Mouse (Mus musculus) midbrain, embryonic 14.5 days (tissue): Measurements from ENCODE around the gene Clec4a4. TPM values are rescaled to one million over a fixed set of nuclear protein-coding genes. Genes with fewer than 3 reads are reported as not detected.
"Not testable (repeated sequence)": the region's sequence is repeated elsewhere in the genome, so short reads cannot be mapped to it uniquely, and the experiment has no call there.

Source experiments
- ATAC-seq: fragments of 200-750 bp; cut with Nextera tagmentation; 2 replicates; pipeline ENCODE4 v1.8.0; 2017; ENCODE audit warnings: moderate number of reproducible peaks, moderate library complexity; ENCODE audit not compliant: low FRiP score, low TSS enrichment
- DNase-seq: peaks from one replicate; pipeline ENCODE4 v3.0.0-alpha.2; 2015
- H3K27ac ChIP-seq: fragments of 300-500 bp; sonication (generic); replicated peaks from 2 replicates; pipeline ENCODE4 v1.5.1; 2014; ENCODE audit warnings: mild to moderate bottlenecking, low read depth, low read length, moderate library complexity
- H3K27me3 ChIP-seq: fragments of 300-500 bp; sonication (generic); 2 replicates; pipeline ENCODE4 v1.6.1; 2014; ENCODE audit warnings: low read length, control low read depth, mixed read lengths; ENCODE audit not compliant: control insufficient read depth, insufficient read depth
- H3K36me3 ChIP-seq: fragments of 300-500 bp; sonication (generic); 2 replicates; pipeline ENCODE4 v1.6.1; 2014; ENCODE audit warnings: low read length, control low read depth; ENCODE audit not compliant: control insufficient read depth, insufficient read depth
- H3K4me1 ChIP-seq: fragments of 300-500 bp; sonication (generic); 2 replicates; pipeline ENCODE4 v1.6.1; 2014; ENCODE audit warnings: mild to moderate bottlenecking, antibody characterized with exemption, low read length, control low read depth; ENCODE audit not compliant: control insufficient read depth, insufficient read depth
- H3K4me2 ChIP-seq: fragments of 300-500 bp; sonication (generic); 2 replicates; pipeline ENCODE4 v1.6.1; 2014; ENCODE audit warnings: mild to moderate bottlenecking, low read length, moderate library complexity
- H3K4me3 ChIP-seq: fragments of 300-500 bp; sonication (generic); replicated peaks from 2 replicates; pipeline ENCODE4 v1.5.1; 2014; ENCODE audit warnings: low read depth, low read length
- H3K9ac ChIP-seq: fragments of 300-500 bp; sonication (generic); replicated peaks from 2 replicates; pipeline ENCODE4 v1.6.1; 2014; ENCODE audit warnings: mild to moderate bottlenecking, low read length, moderate library complexity
- H3K9me3 ChIP-seq: fragments of 300-500 bp; sonication (generic); 2 replicates; pipeline ENCODE4 v1.6.1; 2016; ENCODE audit warnings: low read length, control low read depth, mixed read lengths; ENCODE audit not compliant: control insufficient read depth
- WGBS: fragments of 180-500 bp; shearing (Covaris S2); extraction: QIAGEN DNeasy Blood & Tissue Kit; methylation state at CpG from one replicate; pipeline ENCODE4 v1.1.7; 2014; 5-methylcytosine and 5-hydroxymethylcytosine counted together
- polyA plus RNA-seq: library from polyadenylated mRNA; unstranded; fragments of >200 nt; fragmentation: Nextera tagmentation; extraction: Ambion mirVana; gene quantifications from 2 replicates; pipeline ENCODE4 v1.2.1, GENCODE M21; 2014

The Clec4a4 gene
- not detected in 2 replicates for polyA plus RNA-seq

DNA sequence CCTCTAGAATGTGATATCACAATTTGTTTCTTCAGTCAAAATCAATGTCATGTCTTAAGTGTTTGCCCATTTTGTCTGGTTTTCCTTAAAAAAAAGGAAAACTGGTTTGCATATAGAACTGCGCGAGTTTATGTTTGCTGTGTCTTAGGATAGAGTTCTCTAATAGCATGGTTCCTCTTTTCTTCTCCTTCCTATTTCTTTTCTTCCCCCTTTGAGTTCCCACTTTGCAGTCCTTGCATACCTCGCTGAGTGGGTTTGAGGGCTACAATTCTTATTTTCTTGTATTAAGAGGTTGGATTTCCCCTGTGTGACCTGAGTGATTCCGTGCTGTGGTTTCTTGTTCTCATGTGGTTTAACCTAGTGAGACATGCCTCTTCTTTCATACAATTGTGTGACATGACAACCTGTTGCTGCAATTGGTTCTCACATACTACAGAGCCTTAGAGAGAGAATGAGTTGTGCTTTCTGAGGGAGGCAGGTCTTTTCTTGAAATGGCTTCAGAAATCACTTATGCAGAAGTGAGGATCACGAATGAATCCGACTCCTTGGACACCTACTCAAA, at the start of gene Clec4a4:
TSS of gene Clec4a4 (plus strand) at position 492 of the 562 bp plus-strand sequence.
- H3K9ac ChIP-seq: no peak within 1 kb of the TSS
- peaks cover 9% of the 10 kb centered on the region for H3K9me3 ChIP-seq
- H3K27ac ChIP-seq: no peak within 1 kb of the TSS
- no peaks in the 10 kb centered on the region for H3K4me1 ChIP-seq
- H3K4me3 ChIP-seq: no peak within 1 kb of the TSS
- H3K27me3 ChIP-seq: no peaks in the 10 kb centered on the region
- no peak for ATAC-seq
- no peak for DNase-seq
- WGBS: 88% methylated on average over 6 of the region's 6 CpGs
- no peak within 1 kb of the TSS for H3K4me2 ChIP-seq
- H3K36me3 ChIP-seq: no peaks in the 10 kb centered on the region

DNA sequence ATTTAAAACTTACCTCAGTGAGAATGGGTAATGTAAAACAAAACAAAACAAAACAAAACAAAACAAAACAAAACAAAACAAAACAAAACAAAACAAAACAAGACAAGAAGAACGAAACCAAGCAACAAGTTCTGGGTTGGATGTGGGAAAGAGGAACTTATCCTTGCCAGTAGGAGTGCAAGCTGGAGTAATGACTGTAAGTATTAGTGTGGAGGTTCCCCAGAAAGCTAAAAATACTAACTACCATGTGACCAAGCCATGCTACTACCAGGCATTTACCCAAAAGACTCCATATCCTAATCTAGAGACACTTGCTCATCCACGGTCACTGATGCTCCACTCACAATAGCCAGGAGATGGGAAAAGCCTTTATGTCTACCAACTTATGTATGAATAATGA, 43.4 kb upstream of the Clec4a4 start:
- Histone ChIP-seq H3K4me3 (no peak overlapping the region), H3K36me3 (no peaks in the 10 kb centered on the region), H3K27ac (no peak overlapping the region), H3K4me2 (no peak overlapping the region), H3K4me1 (no peaks in the 10 kb centered on the region), H3K27me3 (no peaks in the 10 kb centered on the region), H3K9me3 (no peaks in the 10 kb centered on the region), H3K9ac (no peak overlapping the region)
- ATAC-seq (no peak), DNase-seq (no peak)
- 90% methylated on average over 2 of the region's 2 CpGs for WGBS

DNA sequence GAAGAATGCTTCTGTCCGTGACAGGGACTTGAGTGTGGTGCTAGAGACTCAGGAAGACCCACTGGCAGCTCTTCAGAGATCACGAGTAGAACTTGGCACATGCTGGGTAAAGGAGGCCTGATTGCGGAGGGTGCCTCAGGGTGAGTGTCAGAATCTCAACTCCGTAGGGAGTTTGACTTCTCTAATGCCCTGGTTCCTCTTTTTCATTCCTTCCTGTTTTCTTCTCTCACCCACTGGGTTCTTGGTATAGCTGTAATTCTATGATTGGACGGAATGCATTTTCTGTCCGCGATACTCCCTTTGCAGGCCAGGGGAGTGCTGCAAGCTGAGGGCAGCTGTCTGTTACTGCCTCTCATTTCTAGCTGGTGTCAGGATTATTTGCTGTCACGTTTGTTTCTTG, 37.8 kb upstream of the Clec4a4 start, which contains the start of gene Clec4a3:
TSS of gene Clec4a3 (plus strand) at position 115 of the 400 bp plus-strand sequence.
- Histone ChIP-seq H3K4me1 (no peaks in the 10 kb centered on the region), H3K9me3 (no peaks in the 10 kb centered on the region), H3K4me3 (no peak within 1 kb of the TSS), H3K4me2 (no peak within 1 kb of the TSS), H3K27me3 (no peaks in the 10 kb centered on the region), H3K9ac (no peak within 1 kb of the TSS), H3K36me3 (no peaks in the 10 kb centered on the region), H3K27ac (no peak within 1 kb of the TSS)
- DNase-seq (no peak), ATAC-seq (no peak)
- 88% methylated on average over 8 of the region's 8 CpGs for WGBS

DNA sequence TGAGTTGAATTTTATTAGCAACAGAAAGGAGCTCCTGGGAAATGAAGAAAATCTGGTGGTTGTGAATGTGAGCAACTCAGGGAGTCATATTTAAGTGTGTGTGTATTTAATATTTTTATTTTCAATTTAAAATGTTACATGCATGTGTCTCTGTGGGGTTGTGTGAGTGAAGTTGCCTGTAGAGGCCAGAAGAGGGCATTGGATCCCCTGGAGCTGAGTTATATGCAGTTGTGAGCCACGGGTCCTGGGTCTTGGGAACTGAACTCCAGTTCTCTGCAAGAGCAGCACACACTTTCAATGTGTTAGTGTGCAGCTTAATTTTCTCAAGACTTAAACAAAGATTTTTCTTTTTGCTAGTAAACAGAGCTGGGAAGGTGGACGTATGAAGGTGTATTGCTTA, 25.6 kb upstream of the Clec4a4 start:
- ATAC-seq: no peak
- 80% methylated on average over 2 of the region's 2 CpGs for WGBS
- no peak overlapping the region for H3K4me3 ChIP-seq
- no peak overlapping the region for H3K4me2 ChIP-seq
- H3K36me3 ChIP-seq: no peaks in the 10 kb centered on the region
- H3K4me1 ChIP-seq: no peaks in the 10 kb centered on the region
- H3K9ac ChIP-seq: no peak overlapping the region
- H3K9me3 ChIP-seq: no peaks in the 10 kb centered on the region
- DNase-seq: no peak
- H3K27me3 ChIP-seq: no peaks in the 10 kb centered on the region
- no peak overlapping the region for H3K27ac ChIP-seq

DNA sequence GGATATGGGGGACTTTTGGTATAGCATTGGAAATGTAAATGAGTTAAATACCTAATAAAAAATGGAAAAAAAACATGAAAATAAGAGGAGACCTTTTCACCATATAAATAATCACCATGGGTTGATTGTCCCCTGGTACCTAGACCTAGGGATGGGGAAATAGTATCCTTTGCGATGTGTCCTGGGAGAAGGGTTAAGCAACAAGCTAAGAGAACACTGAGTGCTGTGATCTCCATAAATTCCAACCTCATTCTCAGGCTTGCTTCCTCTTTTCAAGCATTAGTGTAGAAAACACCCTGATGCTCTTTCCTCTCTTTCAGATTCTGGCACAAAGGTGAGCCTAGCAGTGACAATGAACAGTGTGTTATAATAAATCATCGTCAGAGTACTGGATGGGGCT, 21.1 kb upstream of the Clec4a4 start:
- DNase-seq (no peak), ATAC-seq (no peak)
- Histone ChIP-seq H3K27me3 (no peaks in the 10 kb centered on the region), H3K4me1 (no peaks in the 10 kb centered on the region), H3K4me3 (no peak overlapping the region), H3K9ac (no peak overlapping the region), H3K4me2 (no peak overlapping the region), H3K27ac (no peak overlapping the region), H3K36me3 (no peaks in the 10 kb centered on the region), H3K9me3 (no peaks in the 10 kb centered on the region)
- WGBS: 77% methylated on average over 2 of the region's 2 CpGs

GRCm38 (mm10) chr6:123004696-123005095, 14.5 kb downstream of the Clec4a4 start:
- not testable (repeated sequence) for H3K27ac ChIP-seq, DNase-seq, H3K4me3 ChIP-seq, H3K9me3 ChIP-seq, H3K4me1 ChIP-seq, H3K9ac ChIP-seq, H3K4me2 ChIP-seq, ATAC-seq, H3K27me3 ChIP-seq, H3K36me3 ChIP-seq
- WGBS: 81% methylated on average over 2 of the region's 2 CpGs

GRCm38 (mm10) chr6:123005591-123005990, 15.4 kb downstream of the Clec4a4 start:
- Histone ChIP-seq H3K9me3 (no peaks in the 10 kb centered on the region), H3K27ac (no peak overlapping the region), H3K4me2 (no peak overlapping the region), H3K36me3 (no peaks in the 10 kb centered on the region), H3K4me3 (no peak overlapping the region), H3K27me3 (no peaks in the 10 kb centered on the region), H3K9ac (no peak overlapping the region), H3K4me1 (no peaks in the 10 kb centered on the region)
- DNase-seq (no peak), ATAC-seq (no peak)
- 66% methylated on average over 1 of the region's 1 CpGs for WGBS

DNA sequence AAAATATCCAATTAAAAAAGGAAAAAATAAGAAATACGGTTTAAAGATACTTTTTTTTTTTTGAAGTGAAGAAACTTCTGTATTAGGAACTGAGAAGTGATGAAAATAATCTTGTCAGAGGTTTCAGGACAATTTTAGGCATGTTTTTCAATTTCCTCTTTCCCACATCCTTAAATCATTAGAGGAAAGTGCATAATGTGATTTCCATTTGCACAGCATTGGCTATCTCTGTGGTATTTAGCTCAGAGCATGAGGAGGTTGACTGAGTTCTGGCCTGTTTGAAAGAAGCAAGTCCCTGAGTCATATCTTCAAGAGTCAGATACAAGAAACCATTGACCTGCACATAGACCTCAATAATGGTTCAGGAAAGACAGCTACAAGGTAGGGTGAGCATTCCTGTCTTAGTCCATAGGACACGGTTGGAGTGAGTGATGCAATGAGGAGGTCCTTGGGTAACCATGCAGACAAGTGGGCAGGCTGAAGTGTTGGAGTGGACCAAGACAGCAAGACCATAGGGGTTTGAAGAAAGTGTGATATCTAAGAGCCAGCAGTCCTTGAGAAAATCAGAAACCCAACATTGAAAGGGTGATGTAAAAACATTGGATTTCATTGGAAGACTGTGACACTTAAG, 59.7 kb downstream of the Clec4a4 start, which contains the start of gene Clec4b1:
TSS of gene Clec4b1 (plus strand) at position 221 of the 631 bp plus-strand sequence.
- no peaks in the 10 kb centered on the region for H3K27me3 ChIP-seq
- H3K9ac ChIP-seq: no peak within 1 kb of the TSS
- no peaks in the 10 kb centered on the region for H3K4me1 ChIP-seq
- H3K36me3 ChIP-seq: no peaks in the 10 kb centered on the region
- ATAC-seq (no peak), DNase-seq (no peak)
- no peak within 1 kb of the TSS for H3K4me3 ChIP-seq
- WGBS: 81% methylated on average over 2 of the region's 2 CpGs
- H3K27ac ChIP-seq: no peak within 1 kb of the TSS
- H3K9me3 ChIP-seq: no peaks in the 10 kb centered on the region; the same call in 1 of the 2 replicates
- H3K4me2 ChIP-seq: no peak within 1 kb of the TSS
